Mouse (Mus musculus): Measurements from ENCODE around the gene Dnah2.
"Not testable (repeated sequence)": the region's sequence is repeated elsewhere in the genome, so short reads cannot be mapped to it uniquely, and the experiment has no call there.

Gene Dnah2

GRCm38 (mm10) chr11:69564391-69564790, 15.5 kb upstream of the Dnah2 start:
- no peak for DNase-seq (ENCODE audit: inconsistent age in 2 of 2, low spot score in 1 of 2)

- DNase-seq (ENCODE audit: inconsistent age in 2 of 2, low spot score in 1 of 2) = no peak
Observed at GRCm38 (mm10) chr11:69563373-69563772, 14.5 kb upstream of the Dnah2 start.

DNA sequence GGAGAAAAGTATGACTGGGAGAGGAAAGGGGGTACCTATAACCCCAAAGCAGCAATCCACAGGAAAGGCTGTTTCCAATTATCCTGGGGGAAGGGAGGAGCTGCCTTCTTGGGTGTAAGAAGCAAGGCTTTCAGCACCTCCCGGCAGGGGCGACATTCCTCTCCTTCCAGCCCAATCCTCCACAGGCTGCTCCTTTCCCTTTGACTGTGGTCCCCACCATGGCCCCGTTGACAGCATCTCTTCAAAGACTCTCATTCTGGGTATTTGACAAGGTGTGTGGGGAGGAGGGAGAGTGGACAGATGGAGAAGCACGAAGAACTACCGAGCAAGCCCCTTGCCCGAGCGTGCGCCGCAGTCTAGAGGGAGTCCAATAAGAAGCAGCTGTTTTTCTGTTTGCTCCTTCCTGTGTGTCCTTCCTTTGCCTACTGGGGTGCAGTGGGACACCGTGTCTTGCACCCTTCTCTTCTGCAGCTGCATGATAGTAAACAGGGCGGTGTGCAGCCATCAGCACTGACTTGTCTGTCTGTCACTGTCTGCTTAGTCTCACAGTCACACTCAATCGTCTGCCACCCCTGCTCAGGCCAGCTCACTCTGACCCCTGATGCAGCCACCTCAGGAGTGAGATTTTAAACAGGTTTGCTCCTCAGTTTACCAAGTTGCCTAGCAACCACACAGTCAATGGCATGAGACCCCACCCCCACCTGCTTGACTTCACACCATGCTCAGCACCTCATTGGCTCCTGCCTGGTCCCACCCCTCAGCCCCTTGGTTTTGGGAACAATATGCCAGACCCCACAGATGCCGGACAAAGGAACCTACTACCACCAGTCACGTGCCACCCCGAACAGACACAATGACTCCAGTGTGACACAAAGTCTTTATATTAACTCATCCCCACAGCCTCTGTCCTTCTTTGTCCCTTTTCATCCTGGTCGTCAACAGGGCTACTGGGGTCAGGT, 12.3 kb upstream of the Dnah2 start:
- no peak for DNase-seq (ENCODE audit: inconsistent age in 2 of 2, low spot score in 1 of 2)

DNA sequence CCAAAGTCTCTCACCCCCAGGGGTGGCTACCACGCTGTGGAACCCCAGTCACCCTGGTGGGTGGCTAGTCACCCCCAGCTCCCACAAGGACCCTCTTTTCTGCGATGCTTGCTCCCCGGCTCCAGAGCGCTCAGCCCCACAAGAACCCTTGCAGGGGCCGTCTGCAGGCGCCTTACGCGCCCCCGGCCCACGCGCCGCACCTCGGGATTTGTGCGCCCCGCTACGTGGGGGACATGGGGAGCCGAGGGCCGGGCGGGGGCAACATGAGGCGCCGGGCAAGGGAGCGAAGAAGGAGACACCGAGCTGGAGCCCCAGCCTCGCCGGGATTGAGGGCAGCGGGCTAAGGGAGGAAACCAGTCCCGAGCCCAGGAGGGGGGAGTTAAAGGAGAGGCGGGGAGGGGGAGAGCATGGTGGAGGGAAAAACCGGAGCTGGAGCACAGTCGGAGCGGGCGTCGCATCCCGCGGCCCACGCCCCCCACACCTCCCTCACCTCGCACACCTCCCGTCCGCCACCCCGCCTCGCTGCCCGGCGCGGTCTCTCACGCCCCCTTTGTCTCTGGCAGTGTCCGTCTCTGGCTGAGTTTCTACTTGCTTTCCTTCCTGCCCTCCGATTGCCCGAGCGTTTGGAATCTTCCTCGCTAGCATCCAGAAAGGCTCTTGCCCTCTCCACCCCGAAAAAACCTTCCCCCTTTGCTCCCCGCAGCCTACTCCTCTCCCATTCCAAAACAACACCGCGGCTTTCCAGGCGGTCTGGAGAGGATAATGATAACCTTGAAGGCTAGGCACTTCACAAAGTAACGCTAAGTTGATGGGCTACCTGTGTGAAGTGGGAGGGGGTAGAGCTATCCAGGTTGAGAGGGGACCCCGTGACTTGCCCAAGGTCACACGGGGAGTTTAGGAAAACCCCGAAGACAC, 11.2 kb upstream of the Dnah2 start, which contains the start of gene Efnb3:
Gene Efnb3 (minus strand): TSS at position 355 of the 915 bp plus-strand sequence.
- peak in 1 of 2 experiments; percentile 43 for DNase-seq (ENCODE audit: inconsistent age in 2 of 2, low spot score in 1 of 2)

DNA sequence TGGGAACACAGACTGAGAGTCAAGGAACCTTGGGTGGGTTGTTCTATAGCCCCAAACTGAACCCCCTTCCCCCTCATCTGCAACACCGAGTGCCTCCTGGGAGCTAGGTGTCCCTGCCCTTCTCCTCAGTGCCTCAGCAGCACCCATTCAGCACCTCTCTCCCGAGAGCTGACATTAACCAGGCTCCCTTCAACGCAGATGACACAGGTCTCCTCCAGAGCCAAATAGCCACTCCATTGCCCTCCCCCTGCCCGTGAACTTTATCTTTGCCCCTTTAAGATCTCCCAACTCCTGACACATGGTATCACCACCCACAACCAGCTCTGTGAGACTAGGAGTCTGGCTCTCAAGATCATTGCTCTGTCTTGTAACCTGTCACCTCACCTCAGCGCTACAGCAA, 10.3 kb upstream of the Dnah2 start:
- peak in 1 of 2 experiments; percentile 38 for DNase-seq (ENCODE audit: inconsistent age in 2 of 2, low spot score in 1 of 2)

DNA sequence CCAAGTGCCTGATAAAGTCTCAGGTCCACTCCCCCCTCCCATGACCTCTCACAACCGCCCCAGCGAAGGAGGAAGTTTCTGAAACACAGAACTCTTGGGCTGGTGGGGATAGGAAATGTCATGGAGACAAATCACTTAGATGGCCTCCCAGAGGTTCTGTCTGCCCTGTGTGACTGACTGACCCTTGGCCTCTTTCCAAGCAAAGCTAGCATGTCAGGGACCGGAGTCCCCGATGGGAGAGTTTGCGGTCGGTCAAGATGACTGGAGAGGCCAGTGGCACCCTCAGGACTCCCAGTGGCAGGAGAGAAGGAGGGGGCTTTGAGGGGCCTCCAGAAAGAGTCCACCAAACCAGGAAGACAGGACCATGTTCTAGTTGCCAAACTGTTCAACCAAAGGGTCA, 9.8 kb upstream of the Dnah2 start:
- DNase-seq (ENCODE audit: inconsistent age in 2 of 2, low spot score in 1 of 2) = peak in 1 of 2 experiments; percentile 45

DNA sequence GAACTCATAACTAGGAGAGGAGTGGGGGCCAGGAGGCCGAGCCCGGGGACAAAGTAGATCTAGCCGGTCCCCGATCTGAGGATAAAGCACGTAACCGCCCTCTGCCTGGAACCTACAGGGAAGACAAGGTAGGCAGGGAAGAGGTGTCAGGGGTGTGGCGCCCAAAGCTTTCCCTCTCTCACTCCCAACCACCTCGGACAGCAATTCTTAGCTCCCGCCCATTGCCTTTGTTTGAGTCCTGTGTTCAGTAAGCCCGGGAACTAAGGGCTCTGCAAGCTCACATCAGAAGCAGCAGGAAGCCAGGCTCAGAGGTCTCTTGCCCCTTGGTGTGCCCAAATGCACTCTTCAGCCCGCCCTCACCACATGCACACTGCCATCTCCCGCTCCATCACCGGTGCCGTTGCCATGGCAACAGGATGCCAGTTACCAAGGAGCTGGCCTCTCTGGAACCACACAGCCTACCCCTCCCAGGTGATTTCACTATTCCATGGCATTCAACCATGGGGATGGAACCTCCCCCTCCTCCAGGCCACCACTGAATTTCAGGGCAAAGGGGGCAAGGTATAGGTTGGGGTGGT, 8.6 kb upstream of the Dnah2 start:
- DNase-seq (ENCODE audit: inconsistent age in 2 of 2, low spot score in 1 of 2) = no peak

GRCm38 (mm10) chr11:69554539-69555140, 5.7 kb upstream of the Dnah2 start:
- DNase-seq (ENCODE audit: inconsistent age in 2 of 2, low spot score in 1 of 2) = no peak

DNA sequence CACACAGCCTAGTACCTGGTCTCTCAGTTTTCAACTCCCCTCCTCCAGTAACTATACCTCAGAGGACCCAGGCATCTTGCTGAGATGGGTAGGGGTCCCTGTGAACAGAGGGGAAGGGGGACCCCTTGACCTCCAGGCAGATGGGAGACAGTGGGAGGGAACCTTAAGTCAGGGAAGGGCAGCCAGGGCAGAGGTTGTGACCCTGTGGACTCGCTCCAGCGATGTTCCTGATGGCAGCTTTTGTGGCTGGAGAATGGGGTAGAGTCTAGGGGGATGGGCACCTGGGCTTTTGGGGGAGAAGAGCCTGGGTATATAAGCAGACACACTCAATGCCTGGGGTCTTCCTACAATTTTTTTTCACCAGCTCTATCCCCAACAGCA, 4.4 kb upstream of the Dnah2 start:
- DNase-seq (ENCODE audit: inconsistent age in 2 of 2, low spot score in 1 of 2) = no peak

DNA sequence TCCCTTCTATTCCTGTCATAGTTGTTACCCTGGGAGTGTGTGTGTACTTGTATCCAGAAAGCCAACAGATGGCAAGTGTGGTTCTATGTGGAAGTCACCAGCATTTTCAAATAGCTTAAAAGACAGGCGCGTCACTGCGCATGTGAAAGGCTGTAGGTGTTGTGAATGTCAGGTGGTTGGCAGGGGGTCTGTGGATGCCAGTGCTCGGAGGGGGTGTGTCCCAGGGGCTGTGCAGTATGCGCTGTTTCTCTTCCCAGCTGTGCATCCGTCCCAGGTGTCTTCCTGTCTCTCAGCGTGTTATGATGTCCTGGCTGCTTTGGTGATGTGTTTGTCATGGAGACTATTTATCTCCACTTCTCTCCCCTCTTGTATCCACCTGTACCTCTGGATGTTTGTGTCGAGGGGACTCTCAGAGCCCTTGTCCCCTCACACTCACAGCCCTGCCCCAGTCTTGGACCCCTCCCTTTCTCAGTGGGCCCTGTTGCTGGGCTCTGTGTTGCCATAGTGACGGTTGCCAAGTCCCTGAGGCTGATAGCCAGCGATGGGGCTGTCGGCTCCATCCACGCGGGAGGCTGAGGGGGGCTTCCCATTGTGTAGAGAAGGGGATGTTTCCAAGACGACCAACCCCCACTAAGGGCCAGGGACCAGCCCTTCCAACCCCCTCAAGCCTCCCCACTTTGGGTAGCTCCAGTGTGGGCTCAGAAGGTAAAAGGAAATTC, 3.9 kb upstream of the Dnah2 start:
- DNase-seq (ENCODE audit: inconsistent age in 2 of 2, low spot score in 1 of 2) = no peak

DNA sequence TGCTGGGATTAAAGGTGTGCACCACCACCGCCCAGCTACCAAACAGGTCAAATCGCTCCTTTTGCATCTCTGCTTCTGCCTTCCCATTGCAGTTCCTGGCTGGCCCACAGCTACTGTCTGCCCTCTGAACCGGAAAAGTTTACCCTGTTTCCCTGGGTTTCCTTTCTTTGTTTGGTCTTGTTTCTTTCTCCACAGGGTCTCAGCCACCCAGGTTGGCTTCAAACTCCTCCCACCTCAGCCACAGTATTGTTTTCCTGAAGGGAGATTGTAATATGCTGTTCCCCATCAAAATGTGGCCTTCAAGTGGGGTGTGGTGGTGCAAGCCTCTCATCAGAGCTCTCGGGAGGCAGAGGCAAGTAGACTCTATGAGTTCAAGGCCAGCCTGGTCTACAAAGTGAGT, 2.4 kb upstream of the Dnah2 start:
- no peak for DNase-seq (ENCODE audit: inconsistent age in 2 of 2, low spot score in 1 of 2)

- DNase-seq (ENCODE audit: inconsistent age in 2 of 2, low spot score in 1 of 2) = peak; percentile 51 to 79
Observed at GRCm38 (mm10) chr11:69547071-69547470, 1.8 kb downstream of the Dnah2 start.

DNA sequence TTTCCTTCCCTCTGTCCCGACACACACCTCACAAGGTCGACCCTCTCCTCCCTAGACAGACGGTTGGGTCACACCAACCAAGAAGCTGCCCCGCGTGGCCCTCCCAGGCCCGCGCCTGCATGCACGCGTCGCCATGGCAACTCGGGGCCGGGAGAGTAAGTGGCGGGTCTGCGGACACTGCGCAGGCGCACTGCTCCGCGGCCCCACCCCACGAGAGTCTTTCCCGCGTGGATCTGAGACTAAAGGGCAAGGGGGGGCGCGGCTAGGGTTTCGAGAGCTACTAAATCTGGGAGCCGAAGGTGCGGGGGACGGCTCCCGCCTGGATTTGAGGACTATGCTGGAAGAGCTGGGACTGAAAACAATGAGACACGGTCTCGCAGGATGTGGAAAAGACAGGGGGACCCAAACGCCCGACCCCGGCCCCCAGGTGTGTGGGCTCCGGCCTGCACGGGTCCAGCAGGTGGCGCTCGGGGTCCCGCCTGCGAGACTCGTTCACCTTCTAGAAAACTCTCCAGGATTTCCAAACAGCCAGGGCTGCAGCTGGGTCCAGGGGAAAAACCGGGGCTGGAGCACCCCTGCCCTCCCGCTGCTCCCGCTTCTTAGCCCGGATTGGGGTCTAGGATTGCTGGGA, 2.4 kb downstream of the Dnah2 start:
- peak; percentile 80 to 89 for DNase-seq (ENCODE audit: inconsistent age in 2 of 2, low spot score in 1 of 2)

DNA sequence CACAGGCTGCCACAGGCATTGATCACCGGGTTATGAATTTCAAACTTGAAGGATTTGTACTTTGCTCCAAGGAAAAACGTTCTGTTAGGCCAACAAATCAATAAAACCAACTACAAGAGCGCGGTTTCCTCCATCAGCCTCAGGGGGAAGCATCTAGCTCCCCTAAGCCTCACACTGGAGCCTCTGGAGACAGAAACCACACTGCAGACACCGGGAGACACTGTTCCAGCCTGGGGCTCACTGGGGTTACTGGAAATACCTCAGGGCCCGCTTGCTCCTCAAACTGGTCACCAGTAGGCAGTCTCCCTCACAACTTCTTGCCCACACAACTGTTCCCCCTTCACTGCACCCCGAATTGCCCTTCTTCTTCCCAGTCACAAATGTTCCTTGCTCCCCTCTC, 3.0 kb downstream of the Dnah2 start:
- DNase-seq (ENCODE audit: inconsistent age in 2 of 2, low spot score in 1 of 2) = no peak

- no peak for DNase-seq (ENCODE audit: inconsistent age in 2 of 2, low spot score in 1 of 2)
Observed at GRCm38 (mm10) chr11:69543598-69543997, 5.3 kb downstream of the Dnah2 start.

DNA sequence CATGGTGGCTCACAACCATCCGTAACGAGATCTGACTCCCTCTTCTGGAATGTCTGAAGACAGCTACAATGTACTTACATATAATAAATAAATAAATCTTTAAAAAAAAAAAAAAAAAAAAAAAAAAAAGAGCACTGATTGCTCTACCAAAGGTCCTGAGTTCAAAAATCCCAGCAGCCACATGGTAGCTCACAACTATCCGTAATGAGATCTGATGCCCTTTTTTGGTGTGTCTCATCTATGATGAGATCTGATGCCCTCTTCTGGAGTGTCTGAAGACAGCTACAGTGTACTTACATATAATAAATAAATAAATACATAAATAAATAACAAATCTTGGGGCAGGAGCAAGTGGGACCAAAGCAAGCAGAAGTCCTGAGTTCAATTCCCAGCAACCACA, 7.2 kb downstream of the Dnah2 start:
- not testable (repeated sequence) for DNase-seq (ENCODE audit: inconsistent age in 2 of 2, low spot score in 1 of 2)

- DNase-seq (ENCODE audit: inconsistent age in 2 of 2, low spot score in 1 of 2) = no peak
Observed at GRCm38 (mm10) chr11:69540700-69541099, 8.2 kb downstream of the Dnah2 start.

DNA sequence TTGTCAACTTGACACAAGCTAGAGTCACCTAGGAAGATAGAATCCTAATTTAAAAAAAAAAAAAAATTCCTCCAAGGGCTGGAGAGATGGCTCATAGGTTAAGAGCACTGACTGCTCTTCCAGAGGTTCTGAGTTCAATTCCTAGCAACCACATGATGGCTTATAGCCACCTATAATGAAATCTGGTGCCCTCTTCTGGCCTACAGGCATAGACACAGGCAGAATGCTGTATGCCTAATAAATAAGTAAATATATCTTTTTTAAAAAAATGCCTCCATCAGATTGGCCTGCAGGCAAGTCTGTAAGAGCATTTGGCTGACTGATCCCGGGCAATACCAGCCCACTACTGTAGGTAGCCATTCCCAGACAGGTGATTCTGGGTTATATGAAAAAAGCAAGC, 13.9 kb downstream of the Dnah2 start:
- DNase-seq (ENCODE audit: inconsistent age in 2 of 2, low spot score in 1 of 2) = no peak

- DNase-seq (ENCODE audit: inconsistent age in 2 of 2, low spot score in 1 of 2) = no peak
Observed at GRCm38 (mm10) chr11:69532480-69533150, 16.3 kb downstream of the Dnah2 start.

Data from adrenal gland, adult (tissue).